Comparison of ENCODE assay signal across 9 mouse cellular contexts in genomic region chr16:45110498-45110897, GRCm38 (mm10). TPM values are rescaled to one million over a fixed set of nuclear protein-coding genes. Genes with fewer than 3 reads are reported as not detected.
DNase-seq lines count a peak whose midpoint lies in the region; ATAC-seq and TF ChIP-seq lines count a peak whose summit lies in the region.
"Had no signal": no experiment of that assay in that cellular context is flagged by ENCODE, and none has a peak within 500 bp of the region (broad histone marks: within the 10 kb centered on the region; RNA-seq: fewer than 3 reads in every experiment).

No protein-coding gene starts in this region.

- no peaks in the 10 kb centered on the region for H3K27me3 ChIP-seq in kidney, postnatal 0 days (ENCODE audit: insufficient read depth, low read length)
- H3K27me3 ChIP-seq: hindbrain, embryonic 15.5 days had no signal

- peak; percentile 65 for DNase-seq in ovary, adult 18-20 months (ENCODE audit: low spot score)
- no peak for DNase-seq in ovary, postnatal 14 days (ENCODE audit: low spot score)
- DNase-seq in heart, adult 11 months, result peak; percentile 97
- DNase-seq in kidney, postnatal 0 days (ENCODE audit: low spot score), result peak; percentile 59
- peak; percentile 69 for DNase-seq in yolk sac, embryonic 10.5 days (ENCODE audit: low spot score)
- DNase-seq in testis, postnatal 10 days (ENCODE audit: low spot score), result no peak
- DNase-seq in cerebellum, adult 9-11 months, result no peak
- DNase-seq in frontal cortex, postnatal 14 days (ENCODE audit: low spot score in 2 of 2), result no peak

- H3K9me3 ChIP-seq in kidney, postnatal 0 days (replicated peaks; ENCODE audit: low read length), result no peaks in the 10 kb centered on the region
- H3K9me3 ChIP-seq: hindbrain, embryonic 15.5 days had no signal

- 38% methylated on average over 4 of the region's 4 CpGs for WGBS in kidney, postnatal 0 days

- no peaks in the 10 kb centered on the region for H3K4me1 ChIP-seq in kidney, postnatal 0 days (replicated peaks; ENCODE audit: insufficient read depth, low read length)
- H3K4me1 ChIP-seq: hindbrain, embryonic 15.5 days had no signal

- no peak overlapping the region for H3K27ac ChIP-seq in kidney, postnatal 0 days
- H3K27ac ChIP-seq: hindbrain, embryonic 15.5 days had no signal

- ATAC-seq in kidney, postnatal 0 days (replicated peaks; ENCODE audit: low FRiP score, low read depth), result peak; percentile 66

- H3K4me3 ChIP-seq in kidney, postnatal 0 days (replicated peaks; ENCODE audit: low read depth, low read length), result no peak overlapping the region
- H3K4me3 ChIP-seq: hindbrain, embryonic 15.5 days had no signal

- no peak overlapping the region for H3K9ac ChIP-seq in kidney, postnatal 0 days (ENCODE audit: low read depth, low read length)
- H3K9ac ChIP-seq: hindbrain, embryonic 15.5 days had no signal

- no peaks in the 10 kb centered on the region for H3K36me3 ChIP-seq in kidney, postnatal 0 days (ENCODE audit: insufficient read depth, low read length)
- H3K36me3 ChIP-seq: hindbrain, embryonic 15.5 days had no signal

- no peak overlapping the region for H3K4me2 ChIP-seq in kidney, postnatal 0 days (ENCODE audit: low read length)
- H3K4me2 ChIP-seq: hindbrain, embryonic 15.5 days had no signal

- no peak for TF ChIP-seq CTCF in kidney, postnatal 0 days (IDR thresholded peaks at IDR 0.05; ENCODE audit: low read depth)

RNA-seq across cellular contexts. Expression of gene Ccdc80, which starts 17.3 kb away (rescaled TPM):
- 99.7 and 113 TPM in 2 replicates for polyA plus RNA-seq in kidney, postnatal 0 days (2015; fragmentation: Nextera tagmentation; extraction: Ambion mirVana)

RNA-seq across cellular contexts. Expression of gene Slc35a5, which starts 48.0 kb away (rescaled TPM):
- 22.9 and 24.2 TPM in 2 replicates for polyA plus RNA-seq in kidney, postnatal 0 days (2015; fragmentation: Nextera tagmentation; extraction: Ambion mirVana)

RNA-seq across cellular contexts. Expression of gene Atg3, which starts 48.1 kb away (rescaled TPM):
- polyA plus RNA-seq in kidney, postnatal 0 days (2015; fragmentation: Nextera tagmentation; extraction: Ambion mirVana), result 40.2 and 40.4 TPM in 2 replicates

Comparison
In these comparisons a context has a peak if more than half of its experiments do, and no peak if none do; other contexts are left out.
1. DNase-seq: peak in ovary, adult 18-20 months (single experiment), heart, adult 11 months (single experiment), kidney, postnatal 0 days (single experiment) and yolk sac, embryonic 10.5 days (single experiment); none in ovary, postnatal 14 days (single experiment), testis, postnatal 10 days (single experiment), cerebellum, adult 9-11 months (single experiment) and frontal cortex, postnatal 14 days (0 of 2).